Mouse (Mus musculus) small intestine, adult 2 months (tissue): ENCODE measurements at regions not wholly inside any gene's neighbourhood (a gene's known extent, or its start where the extent isn't known, plus 50 kb on each side); places are given as distances from the start of the nearest gene placed in this dataset.

ENCODE experiments used
- CTCF ChIP-seq: fragments of 200-500 bp; IDR thresholded peaks from 2 replicates; pipeline ENCODE4 v1.5.1; 2012; ENCODE audit warnings: low read depth, mild to moderate bottlenecking, control low read depth, inconsistent platforms, low read length, moderate library complexity, mixed read lengths; ENCODE audit not compliant: insufficient replicate concordance, insufficient read length; ENCODE audit errors: extremely low read depth
- POLR2A ChIP-seq: fragments of 200-500 bp; IDR thresholded peaks from 2 replicates; pipeline ENCODE4 v1.6.1; 2012; ENCODE audit warnings: low read depth, mild to moderate bottlenecking, control low read depth, inconsistent platforms, low read length, moderate library complexity

GRCm38 (mm10) chr3:51160625-51161024, 63.6 kb upstream of the Noct start:
- TF ChIP-seq CTCF (no peak), POLR2A (no peak)
